Mouse (Mus musculus) forebrain, embryonic 16.5 days (tissue): ENCODE results near the gene Lbh. TPM values are rescaled to one million over a fixed set of nuclear protein-coding genes. Genes with fewer than 3 reads are reported as not detected.

ENCODE experiments used
- ATAC-seq: fragments of 200-750 bp; cut with Nextera tagmentation; 2 replicates; pipeline ENCODE4 v1.8.0; 2017; ENCODE audit warnings: mild to moderate bottlenecking, moderate library complexity
- H3K27ac ChIP-seq: fragments of 300-500 bp; sonication (generic); 2 replicates; pipeline ENCODE4 v1.5.1; 2014; ENCODE audit warnings: low read length, control low read depth
- H3K27me3 ChIP-seq: fragments of 300-500 bp; sonication (generic); replicated peaks from 2 replicates; pipeline ENCODE4 v1.6.1; 2014; ENCODE audit warnings: low read length; ENCODE audit not compliant: control insufficient read depth, insufficient read depth
- H3K36me3 ChIP-seq: fragments of 300-500 bp; sonication (generic); 2 replicates; pipeline ENCODE4 v1.6.1; 2014; ENCODE audit not compliant: control insufficient read depth, insufficient read depth
- H3K4me1 ChIP-seq: fragments of 300-500 bp; sonication (generic); replicated peaks from 2 replicates; pipeline ENCODE4 v1.6.1; 2014; ENCODE audit warnings: low read length; ENCODE audit not compliant: control insufficient read depth, insufficient read depth
- H3K4me2 ChIP-seq: fragments of 300-500 bp; sonication (generic); 2 replicates; pipeline ENCODE4 v1.6.1; 2014; ENCODE audit warnings: mild to moderate bottlenecking, low read length, control low read depth
- H3K4me3 ChIP-seq: fragments of 300-500 bp; sonication (generic); replicated peaks from 2 replicates; pipeline ENCODE4 v1.5.1; 2014; ENCODE audit warnings: mild to moderate bottlenecking, low read length, control low read depth
- H3K9ac ChIP-seq: fragments of 300-500 bp; sonication (generic); replicated peaks from 2 replicates; pipeline ENCODE4 v1.6.1; 2014; ENCODE audit warnings: low read depth, low read length, control low read depth
- H3K9me3 ChIP-seq: fragments of 300-500 bp; sonication (generic); 2 replicates; pipeline ENCODE4 v1.6.1; 2016; ENCODE audit warnings: low read length; ENCODE audit not compliant: control insufficient read depth
- WGBS: fragments of 180-500 bp; shearing (Covaris S2); extraction: QIAGEN DNeasy Blood & Tissue Kit; methylation state at CpG from one replicate; pipeline ENCODE4 v1.1.7; 2014; 5-methylcytosine and 5-hydroxymethylcytosine counted together
- polyA plus RNA-seq: library from polyadenylated mRNA; unstranded; fragments of >200 nt; fragmentation: Nextera tagmentation; extraction: Ambion mirVana; gene quantifications from 2 replicates; pipeline ENCODE4 v1.2.1, GENCODE M21; 2015

The Lbh gene
- polyA plus RNA-seq, 1 experiment from 2014 or later: 4.3 TPM

DNA sequence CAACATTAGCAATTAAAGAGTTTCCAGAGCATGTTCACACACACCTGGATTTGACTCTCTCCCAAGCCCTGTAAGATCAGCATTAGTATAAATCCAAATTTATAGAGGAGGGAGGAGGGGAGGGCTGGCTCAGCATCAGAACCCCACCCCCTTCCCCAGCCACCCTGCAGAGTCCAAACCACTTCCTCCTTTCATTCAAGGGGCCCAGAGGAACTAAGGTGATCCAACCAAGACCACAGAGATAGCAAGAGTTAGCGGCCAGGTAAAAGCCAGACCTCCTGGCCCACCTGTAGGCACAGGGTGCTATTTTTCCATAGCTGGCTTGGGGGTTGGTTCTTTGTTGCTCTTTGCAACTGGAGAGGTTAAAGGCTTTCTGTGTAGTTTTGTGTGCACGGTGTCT is 16.0 kb downstream of the Lbh start:
- Histone ChIP-seq H3K4me1 (no peaks in the 10 kb centered on the region), H3K27me3 (no peaks in the 10 kb centered on the region), H3K9me3 (no peaks in the 10 kb centered on the region; the same call in 1 of the 2 replicates), H3K36me3 (peaks cover 5% of the 10 kb centered on the region), H3K9ac (no peak overlapping the region), H3K4me2 (no peak overlapping the region), H3K27ac (no peak overlapping the region), H3K4me3 (no peak overlapping the region)
- 55% methylated on average over 2 of the region's 2 CpGs for WGBS
- no peak for ATAC-seq

DNA sequence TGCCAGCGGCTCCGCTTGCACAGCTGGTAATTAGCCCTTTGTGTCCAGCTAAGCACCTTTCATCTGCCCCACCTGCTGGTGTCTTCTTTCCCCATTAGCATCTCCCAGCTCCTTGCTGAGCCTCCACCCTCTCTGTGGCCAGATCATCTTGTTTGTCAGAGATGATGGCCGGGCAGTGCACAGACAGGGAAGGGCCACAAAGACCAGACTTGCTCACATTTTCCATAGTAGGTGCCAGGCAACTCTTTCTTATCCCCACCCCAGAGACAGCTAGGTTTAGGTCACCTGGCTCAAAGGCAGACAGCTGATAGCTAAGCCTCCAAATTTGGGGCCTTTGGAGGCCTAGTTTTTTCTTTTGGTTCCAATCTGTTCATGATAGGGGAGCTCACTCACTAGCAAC is 16.5 kb downstream of the Lbh start:
- Histone ChIP-seq H3K9ac (no peak overlapping the region), H3K4me3 (no peak overlapping the region), H3K4me1 (no peaks in the 10 kb centered on the region), H3K9me3 (no peaks in the 10 kb centered on the region; the same call in 1 of the 2 replicates), H3K27me3 (no peaks in the 10 kb centered on the region), H3K27ac (no peak overlapping the region), H3K36me3 (peaks cover 8% of the 10 kb centered on the region), H3K4me2 (no peak overlapping the region)
- 25% methylated on average over 3 of the region's 3 CpGs for WGBS
- ATAC-seq: no peak

DNA sequence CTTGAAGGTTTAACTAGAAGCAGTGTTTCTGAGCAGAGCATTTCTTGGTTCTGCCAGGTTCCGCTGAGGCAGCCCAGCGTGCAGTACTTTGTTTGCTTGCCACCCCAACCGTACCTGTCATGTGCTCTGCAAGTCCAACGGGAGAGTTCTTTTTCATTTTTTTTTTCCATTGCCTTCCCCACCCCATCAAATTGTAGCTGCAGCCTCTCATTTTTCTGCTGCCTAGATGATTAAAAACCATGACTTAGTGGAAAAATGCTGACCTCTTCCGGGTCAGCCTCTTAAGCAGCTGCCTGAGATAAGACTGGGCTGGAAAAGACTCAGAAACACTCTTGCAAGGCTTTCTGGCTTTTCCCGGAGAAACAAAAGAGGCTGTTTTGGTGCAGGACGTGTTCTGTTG is 17.8 kb downstream of the Lbh start:
- Histone ChIP-seq H3K4me1 (no peaks in the 10 kb centered on the region), H3K27me3 (no peaks in the 10 kb centered on the region), H3K27ac (no peak overlapping the region), H3K9me3 (no peaks in the 10 kb centered on the region; the same call in 1 of the 2 replicates), H3K9ac (no peak overlapping the region), H3K4me3 (no peak overlapping the region), H3K4me2 (no peak overlapping the region), H3K36me3 (peaks cover 19% of the 10 kb centered on the region)
- 74% methylated on average over 7 of the region's 7 CpGs for WGBS
- no peak for ATAC-seq

DNA sequence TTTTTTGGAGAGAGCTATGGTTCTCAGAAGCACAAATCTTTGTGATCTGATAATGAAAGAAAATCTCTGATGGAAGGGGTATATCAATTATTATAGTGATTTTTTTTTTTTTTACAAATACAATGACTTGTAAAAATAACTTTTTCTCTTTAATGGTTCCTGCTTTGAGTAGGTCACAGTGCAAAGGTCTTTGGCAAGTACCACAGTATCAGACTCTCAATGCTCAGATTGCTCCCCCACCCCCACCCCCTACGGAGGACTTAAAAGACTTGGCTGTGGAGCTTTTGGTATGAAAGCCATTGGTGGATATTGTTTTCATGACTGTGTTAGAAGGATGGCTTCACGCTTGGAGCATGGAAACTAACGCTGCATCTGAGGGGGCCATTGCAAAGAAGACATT is 18.2 kb downstream of the Lbh start:
- Histone ChIP-seq H3K27me3 (no peaks in the 10 kb centered on the region), H3K9me3 (no peaks in the 10 kb centered on the region; the same call in 1 of the 2 replicates), H3K27ac (no peak overlapping the region), H3K36me3 (peaks cover 18% of the 10 kb centered on the region), H3K4me3 (no peak overlapping the region), H3K9ac (no peak overlapping the region), H3K4me1 (no peaks in the 10 kb centered on the region), H3K4me2 (no peak overlapping the region)
- 77% methylated on average over 3 of the region's 3 CpGs for WGBS
- ATAC-seq: no peak

DNA sequence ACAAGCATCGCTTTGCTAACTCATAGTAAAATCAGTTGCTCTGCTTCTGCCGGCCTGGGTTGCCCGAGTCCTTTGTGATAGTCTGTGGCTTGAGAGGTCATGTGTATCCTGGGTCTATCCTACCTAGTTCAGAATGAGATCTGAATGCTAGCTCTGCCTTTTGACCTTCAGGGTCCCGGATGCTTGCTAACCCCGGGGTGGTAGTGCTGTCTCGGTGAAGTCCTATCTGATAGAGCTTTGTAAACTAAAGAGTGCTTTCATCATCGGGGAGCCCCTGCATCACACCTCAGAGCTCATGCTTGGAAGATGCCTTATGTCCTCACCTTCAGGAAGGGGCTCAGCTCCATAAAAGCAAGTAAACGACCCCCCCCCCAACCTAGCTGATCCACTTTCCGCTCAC is 19.1 kb downstream of the Lbh start:
- H3K4me2 ChIP-seq: no peak overlapping the region
- H3K4me1 ChIP-seq: no peaks in the 10 kb centered on the region
- H3K9ac ChIP-seq: no peak overlapping the region
- no peak overlapping the region for H3K4me3 ChIP-seq
- ATAC-seq: no peak
- no peaks in the 10 kb centered on the region; the same call in 1 of the 2 replicates for H3K9me3 ChIP-seq
- no peak overlapping the region for H3K27ac ChIP-seq
- peaks cover 15% of the 10 kb centered on the region for H3K36me3 ChIP-seq
- no peaks in the 10 kb centered on the region for H3K27me3 ChIP-seq
- 94% methylated on average over 9 of the region's 9 CpGs for WGBS

DNA sequence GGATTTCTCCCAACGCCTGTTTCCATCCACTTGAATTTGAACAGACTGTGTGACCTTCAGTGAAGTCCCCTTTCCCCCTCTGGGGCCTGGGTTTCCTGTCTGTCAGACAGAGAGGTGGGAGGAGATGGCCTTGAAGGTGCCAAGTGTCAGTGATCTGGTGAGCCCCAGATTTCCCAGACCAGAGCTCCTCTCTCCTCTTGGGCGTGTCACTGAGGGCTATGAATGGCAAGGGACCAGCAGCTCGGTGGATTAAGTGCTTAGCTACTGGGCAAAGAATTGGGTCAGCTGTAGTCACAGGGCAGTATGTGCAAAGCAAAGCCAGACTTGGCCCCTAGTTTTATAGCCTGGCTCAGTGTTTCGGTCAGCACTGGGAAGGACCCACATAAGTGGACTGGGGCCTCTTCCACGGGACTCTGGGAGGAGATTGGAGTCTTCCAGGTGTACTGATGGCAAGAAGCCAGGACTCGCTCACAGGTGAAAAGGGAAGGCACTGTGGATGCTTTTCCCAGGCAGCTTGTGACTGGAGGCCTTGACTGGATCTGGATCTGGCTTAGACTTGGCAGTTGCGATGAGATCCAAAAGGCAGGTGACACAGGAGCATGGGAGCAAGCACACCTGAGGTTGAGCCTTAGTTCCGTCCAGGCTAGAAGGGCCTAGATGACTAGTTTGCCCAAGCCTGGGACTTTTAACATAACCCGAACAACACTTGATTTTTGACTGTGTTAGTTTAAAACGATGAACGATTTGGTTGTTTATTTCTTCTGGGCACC is 20.1 kb downstream of the Lbh start:
- no peaks in the 10 kb centered on the region for H3K4me1 ChIP-seq
- no peak overlapping the region for H3K4me2 ChIP-seq
- no peak for ATAC-seq
- H3K9ac ChIP-seq: no peak overlapping the region
- H3K36me3 ChIP-seq: peaks cover 14% of the 10 kb centered on the region
- no peaks in the 10 kb centered on the region for H3K9me3 ChIP-seq
- H3K27ac ChIP-seq: no peak overlapping the region
- H3K27me3 ChIP-seq: no peaks in the 10 kb centered on the region
- no peak overlapping the region for H3K4me3 ChIP-seq
- 86% methylated on average over 11 of the region's 11 CpGs for WGBS

DNA sequence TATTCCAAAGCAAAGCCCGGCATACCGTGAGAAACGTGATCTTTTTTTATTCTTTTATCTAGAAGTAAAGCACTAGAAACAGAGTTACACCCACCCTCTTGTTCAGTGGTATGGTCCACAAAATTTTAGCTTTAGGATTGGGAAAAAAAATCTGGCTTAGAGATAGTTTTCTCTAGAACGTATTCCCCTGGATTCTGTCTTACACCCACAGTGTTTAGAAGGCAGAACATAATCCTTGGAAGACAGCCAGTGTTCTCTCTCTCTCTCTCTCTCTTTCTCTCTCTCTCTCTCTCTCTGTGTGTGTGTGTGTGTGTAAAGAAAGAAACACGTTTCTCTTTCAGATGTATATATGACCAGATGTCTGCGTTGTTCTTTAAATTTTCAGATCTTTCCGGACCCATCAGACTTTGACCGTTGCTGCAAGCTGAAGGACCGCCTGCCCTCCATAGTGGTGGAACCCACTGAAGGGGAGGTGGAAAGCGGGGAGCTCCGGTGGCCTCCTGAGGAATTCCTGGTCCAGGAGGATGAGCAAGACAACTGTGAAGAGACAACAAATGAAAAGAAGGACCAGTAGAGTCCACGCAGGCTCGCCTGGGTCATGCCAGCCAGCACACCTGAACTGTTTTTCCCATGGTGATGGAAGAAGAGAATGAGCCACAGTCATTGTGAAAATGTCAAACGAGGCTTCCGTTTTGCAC is 20.9 kb downstream of the Lbh start:
- WGBS: 86% methylated on average over 15 of the region's 15 CpGs
- Histone ChIP-seq H3K9ac (no peak overlapping the region), H3K4me3 (no peak overlapping the region), H3K27me3 (no peaks in the 10 kb centered on the region), H3K4me1 (no peaks in the 10 kb centered on the region), H3K27ac (no peak overlapping the region), H3K4me2 (no peak overlapping the region), H3K9me3 (no peaks in the 10 kb centered on the region), H3K36me3 (peaks cover 14% of the 10 kb centered on the region)
- no peak for ATAC-seq

DNA sequence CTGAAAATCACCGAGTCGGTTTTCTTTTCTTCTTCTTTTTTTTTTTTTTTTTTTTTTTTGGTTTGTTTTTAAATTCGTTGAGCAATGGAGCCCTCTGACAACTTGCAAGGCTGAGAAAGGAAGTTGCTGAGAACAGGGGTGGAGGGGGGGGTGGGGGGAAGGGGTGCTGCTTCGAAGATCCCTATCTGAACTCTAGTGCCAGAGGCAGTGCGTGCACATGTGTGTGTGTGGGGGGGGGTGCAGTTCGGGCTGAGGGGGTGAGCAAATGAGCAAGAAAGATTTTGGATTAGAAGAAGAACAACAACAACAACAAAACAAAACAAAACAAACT is 21.4 kb downstream of the Lbh start:
- peaks cover 14% of the 10 kb centered on the region for H3K36me3 ChIP-seq
- H3K9ac ChIP-seq: no peak overlapping the region
- no peak overlapping the region for H3K27ac ChIP-seq
- H3K27me3 ChIP-seq: no peaks in the 10 kb centered on the region
- H3K4me2 ChIP-seq: no peak overlapping the region
- H3K4me1 ChIP-seq: no peaks in the 10 kb centered on the region
- H3K4me3 ChIP-seq: no peak overlapping the region
- WGBS: 92% methylated on average over 6 of the region's 6 CpGs
- ATAC-seq: no peak
- H3K9me3 ChIP-seq: no peaks in the 10 kb centered on the region

DNA sequence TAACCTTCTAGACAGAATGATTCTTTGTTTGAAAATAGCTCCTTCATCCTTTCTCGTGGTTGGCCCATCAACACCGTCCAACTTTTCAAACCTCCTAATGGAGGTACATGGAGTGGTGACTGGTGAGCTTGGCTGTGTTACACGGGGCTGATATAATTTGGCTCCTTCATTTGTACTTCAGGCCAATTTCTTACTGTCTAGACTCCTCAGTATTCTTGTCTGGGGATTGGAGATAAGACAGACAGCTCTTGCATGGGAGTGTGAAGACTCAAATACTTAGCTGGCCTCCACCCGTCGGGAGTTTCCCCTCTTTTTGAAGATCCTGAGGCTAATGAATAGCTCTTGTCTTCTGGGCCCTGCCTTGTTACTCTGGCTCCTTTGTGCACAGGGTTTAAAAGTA is 26.3 kb downstream of the Lbh start:
- WGBS: 90% methylated on average over 5 of the region's 5 CpGs
- H3K27me3 ChIP-seq: no peaks in the 10 kb centered on the region
- H3K27ac ChIP-seq: no peak overlapping the region
- H3K4me2 ChIP-seq: no peak overlapping the region
- no peaks in the 10 kb centered on the region for H3K4me1 ChIP-seq
- H3K4me3 ChIP-seq: no peak overlapping the region
- no peak overlapping the region for H3K9ac ChIP-seq
- H3K36me3 ChIP-seq: peaks cover 12% of the 10 kb centered on the region
- H3K9me3 ChIP-seq: no peaks in the 10 kb centered on the region
- ATAC-seq: no peak
